Mouse (Mus musculus) T-helper 17 cell (primary cell): Measurements from ENCODE around the gene Gm6583.

Source experiments
- in situ Hi-C, 2 experiments: fragments of 300-600 bp; cut with MboI, MseI; formaldehyde crosslinking; loops; 1 replicate in 1 of 2; 2 replicates in 1 of 2; pipeline ENCODE4 v1.15.1; 2025; ENCODE audit warnings: high pct_unique_total_duplicates in 2 of 2

Gene Gm6583

DNA sequence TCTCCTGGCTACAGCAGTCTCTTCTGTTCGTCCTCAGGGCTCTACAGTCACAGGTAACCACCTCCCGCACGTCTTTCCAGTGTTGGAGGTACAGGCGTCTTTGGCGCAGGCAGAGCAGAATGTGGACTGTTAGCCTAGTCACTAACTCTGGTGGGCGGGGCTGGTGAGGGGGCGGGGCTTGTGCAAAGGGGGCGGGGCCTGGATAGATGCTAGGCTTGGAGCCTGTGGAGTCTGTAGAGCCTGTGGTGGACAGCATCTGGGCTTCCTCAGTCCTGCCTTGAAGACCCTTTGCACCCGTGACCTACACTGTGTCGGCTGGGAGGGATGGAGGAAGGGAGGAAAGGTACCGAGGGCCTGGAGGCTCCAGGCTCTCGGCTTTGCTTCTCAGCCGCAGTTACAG lies at the start of gene Gm6583:
TSS of gene Gm6583 (minus strand) at position 124 of the 400 bp plus-strand sequence.
- in situ Hi-C loops, result no loop called here

DNA sequence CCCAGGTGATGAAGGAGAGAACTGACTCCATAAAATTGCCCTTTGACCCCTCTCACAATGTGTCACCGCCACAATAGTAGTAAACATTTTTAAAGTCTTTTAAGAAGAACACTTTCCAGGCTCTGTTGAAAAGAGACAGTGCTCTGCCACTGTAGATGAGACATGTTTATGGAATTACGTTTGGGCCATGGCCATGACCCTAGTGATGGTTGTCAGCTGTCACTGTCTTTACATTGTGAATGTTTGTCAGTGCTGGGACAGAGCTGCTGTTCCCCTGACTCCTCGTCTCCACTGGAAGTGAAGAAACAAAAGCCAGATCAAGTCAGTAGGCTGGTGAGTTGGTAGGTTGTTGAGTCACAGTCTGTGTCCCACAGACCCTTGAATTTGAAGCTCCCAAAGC lies 46.6 kb upstream of the Gm6583 start:
- in situ Hi-C loops, result no loop called here

DNA sequence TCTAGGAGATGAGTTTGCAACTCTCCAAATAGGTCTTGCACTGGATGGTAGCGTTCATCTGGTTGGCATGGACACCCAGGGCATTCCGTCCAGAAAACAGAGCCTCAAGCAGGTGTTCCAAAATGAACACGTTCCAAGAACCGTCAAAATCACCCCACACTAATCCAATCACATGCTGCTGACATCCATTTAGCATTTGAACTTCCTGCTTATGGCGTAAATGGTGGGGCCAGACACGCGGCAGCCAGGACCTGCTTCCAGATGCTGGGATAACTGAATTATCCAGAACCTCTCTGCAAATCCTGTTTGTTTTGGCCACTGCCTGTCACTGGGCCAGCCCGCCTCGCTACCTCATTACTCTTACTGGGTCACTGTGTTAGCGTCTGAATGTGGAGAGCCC lies 43.5 kb upstream of the Gm6583 start:
- in situ Hi-C loops, result no loop called here

DNA sequence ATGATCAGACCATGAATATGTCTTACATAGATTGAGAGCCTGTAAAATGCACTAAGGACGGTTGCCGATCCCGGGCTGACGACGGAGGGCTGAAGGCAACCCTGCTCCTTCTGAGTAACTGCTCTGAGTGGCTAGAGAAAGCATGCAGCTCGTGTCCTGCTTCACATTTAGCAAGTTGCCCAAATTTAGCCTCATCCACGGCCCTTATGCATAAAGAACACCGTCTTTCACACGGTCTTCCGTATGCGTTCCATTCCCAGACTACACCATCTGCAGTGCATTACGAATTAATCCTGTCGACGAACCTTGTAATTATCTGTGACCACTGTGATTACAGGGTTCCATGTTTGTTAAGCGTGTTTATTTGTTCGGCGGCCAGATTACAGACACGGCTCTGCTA lies 40.2 kb upstream of the Gm6583 start:
- in situ Hi-C loops, result no loop called here

DNA sequence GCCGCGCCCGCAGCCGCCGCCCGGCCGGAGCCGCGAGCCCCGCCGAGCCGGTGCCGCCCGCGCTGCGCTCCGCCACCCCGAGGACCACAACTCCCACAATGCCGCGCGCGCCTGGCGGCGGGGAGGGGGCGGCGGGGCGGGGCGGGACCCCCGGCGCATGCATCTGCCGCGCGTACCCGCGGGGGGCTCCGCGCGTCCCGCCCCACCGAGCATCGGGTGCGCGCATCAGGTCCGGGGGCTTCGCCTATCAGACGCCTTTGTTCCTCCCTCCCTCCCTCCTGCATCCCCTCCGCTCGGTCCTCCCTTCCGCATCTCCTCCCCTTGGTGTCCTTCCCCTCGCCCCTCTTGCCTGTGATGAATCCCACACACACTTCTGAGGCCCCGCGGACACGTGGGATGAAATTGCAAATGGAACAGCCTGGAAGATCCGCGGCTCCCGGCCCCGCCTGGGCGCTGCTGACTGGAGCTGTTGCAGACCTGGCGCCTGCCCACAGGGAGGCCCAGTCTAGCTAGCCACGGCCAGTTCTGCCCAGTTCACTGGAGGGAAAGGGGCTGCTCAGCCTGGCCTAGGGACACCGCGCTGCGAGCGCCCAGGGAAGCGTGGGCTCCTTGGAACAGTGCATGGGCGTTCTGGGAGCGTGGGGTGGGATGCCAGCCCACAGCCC lies 39.1 kb upstream of the Gm6583 start, which contains the start of gene Asphd2:
TSS of gene Asphd2 (minus strand) at position 88 of the 665 bp plus-strand sequence.
- in situ Hi-C loops, result no loop called here

DNA sequence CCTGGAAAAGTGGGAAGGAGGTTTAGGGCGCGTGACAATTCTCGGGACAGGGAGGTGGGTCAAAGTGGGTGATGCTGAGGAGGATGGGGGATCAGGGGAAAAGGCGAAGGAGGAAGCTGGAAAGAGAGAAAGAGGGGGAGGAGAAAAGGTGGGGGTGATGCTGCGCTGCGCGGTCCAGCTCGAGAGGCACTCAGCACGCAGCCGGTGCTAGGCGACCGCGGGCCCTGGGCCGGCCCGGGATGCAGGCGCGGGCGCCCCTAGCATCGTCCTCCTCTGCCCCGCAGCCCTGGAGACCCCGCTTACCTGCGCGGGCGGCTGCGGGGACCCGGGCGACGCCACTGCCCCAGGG lies 38.6 kb upstream of the Gm6583 start:
- in situ Hi-C loops, result no loop called here

DNA sequence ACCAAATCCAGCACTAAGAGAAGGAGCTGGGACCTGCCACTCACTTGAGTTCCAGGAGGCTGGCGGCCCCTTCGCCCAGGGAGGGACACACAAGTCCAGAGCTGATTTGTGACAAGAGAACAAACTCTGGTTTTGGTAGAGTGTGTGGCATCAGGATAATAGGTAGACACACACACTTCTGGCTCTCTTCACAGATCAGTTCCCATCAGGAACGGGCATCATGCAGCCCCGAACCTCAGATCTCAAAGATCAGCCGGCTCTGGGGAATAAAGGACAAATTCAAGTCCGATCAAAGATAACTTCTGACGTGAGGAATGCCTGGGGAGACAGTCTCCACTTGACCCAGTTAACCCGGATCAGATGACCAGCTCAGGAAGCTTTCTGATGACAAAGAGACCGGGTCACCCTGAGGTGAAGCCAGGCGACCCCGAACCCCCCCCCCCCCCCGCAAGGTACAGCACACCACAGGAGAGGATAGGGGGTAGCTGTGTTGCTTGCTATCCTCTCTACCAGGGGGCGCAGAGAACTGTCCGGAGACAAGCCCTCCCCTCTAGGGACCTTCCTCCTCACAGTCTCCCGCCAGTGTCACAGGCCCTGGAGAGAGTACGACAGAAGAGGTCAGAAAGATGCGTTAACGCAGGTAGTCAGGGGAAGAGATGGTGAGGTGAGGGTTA lies 38.0 kb upstream of the Gm6583 start:
- in situ Hi-C loops, result no loop called here

DNA sequence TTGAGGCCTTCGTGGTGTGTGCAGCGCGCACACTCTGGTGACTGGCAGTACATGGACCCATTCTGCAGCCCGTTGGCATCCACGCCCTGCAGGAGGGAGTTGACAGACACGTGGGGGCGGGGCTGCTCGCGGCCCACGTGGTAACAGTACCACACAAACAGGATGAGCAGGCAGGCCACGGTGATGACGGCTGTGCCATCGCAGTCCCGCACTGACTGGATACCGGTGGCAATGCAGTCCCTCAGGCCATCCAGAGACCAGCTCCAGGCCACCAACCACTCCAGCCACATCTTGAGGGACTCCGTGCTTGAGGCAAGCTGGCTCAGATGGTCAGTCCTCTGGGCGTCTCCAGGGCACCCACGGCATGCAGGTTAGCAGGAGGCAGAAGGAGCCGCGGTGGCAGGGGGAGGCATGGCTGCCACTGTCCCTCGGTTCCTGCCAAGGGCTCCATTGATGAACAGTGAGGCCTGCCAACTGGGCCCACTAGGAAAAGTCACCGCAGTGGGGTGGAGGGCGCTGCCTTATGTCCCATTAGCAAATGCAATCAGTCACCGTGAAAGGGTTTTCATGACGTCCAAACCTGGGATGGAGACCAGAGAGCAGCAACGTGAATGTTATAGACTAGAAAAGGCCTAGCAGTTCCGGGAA lies 36.0 kb upstream of the Gm6583 start:
- in situ Hi-C loops, result no loop called here

DNA sequence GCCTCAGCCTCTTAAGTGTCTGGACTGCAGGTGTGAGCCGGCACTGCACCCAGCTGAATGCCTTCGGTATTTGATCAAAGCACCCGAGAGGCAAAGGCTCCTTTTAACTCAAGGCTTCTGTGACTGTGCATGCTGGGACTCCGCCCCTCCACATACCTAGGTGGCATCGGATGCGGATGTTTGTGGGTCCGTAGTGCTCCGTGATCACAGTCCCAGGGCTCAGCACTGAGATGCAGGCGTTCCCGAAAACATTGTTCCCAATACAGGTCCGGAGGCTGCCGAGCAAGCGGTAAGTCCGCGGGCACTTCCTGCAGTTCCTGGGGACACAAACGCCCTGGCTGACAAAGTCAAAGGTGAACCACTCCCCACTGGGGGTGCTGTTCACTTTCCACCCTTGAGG lies 35.2 kb upstream of the Gm6583 start:
- in situ Hi-C loops, result no loop called here

DNA sequence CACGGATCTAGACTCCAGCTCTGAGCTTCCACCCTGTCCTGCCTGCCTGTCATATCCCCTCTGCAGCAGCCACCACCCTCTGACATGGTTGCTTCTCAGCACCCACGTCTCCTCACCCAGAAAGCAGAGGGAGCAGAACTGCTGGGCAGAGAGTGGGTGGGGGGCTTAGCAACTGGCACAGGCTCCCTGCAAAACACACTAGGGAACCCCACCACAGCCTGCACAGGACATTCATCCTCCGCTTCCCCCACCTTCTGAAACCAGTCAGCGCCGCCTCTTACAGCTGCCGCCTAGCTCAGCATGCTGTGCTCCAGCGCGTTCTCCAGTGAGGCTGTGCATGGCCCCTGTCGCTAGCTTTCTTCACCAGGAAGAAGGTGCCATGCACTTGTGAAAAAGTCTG lies 33.5 kb upstream of the Gm6583 start:
- in situ Hi-C loops, result no loop called here

DNA sequence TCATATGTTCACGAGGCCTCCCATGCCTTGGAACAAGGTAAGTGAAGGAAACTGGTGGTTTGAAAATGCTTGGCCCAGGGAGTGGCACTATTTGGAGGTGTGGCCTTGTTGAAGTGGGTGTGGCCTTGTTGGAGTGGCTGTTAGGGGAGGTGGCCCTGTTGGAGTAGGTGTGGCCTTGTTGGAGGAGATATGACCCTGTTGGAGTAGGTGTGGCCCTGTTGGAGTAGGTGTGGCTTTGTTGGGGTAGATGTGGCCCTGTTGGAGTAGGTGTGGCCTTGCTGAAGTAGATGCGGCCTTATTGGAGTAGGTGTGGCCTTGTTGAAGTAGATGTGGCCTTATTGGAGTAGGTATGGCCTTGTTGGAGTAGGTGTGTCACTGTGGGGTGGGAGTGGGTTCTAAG lies 30.1 kb upstream of the Gm6583 start:
- in situ Hi-C loops, result no loop called here

DNA sequence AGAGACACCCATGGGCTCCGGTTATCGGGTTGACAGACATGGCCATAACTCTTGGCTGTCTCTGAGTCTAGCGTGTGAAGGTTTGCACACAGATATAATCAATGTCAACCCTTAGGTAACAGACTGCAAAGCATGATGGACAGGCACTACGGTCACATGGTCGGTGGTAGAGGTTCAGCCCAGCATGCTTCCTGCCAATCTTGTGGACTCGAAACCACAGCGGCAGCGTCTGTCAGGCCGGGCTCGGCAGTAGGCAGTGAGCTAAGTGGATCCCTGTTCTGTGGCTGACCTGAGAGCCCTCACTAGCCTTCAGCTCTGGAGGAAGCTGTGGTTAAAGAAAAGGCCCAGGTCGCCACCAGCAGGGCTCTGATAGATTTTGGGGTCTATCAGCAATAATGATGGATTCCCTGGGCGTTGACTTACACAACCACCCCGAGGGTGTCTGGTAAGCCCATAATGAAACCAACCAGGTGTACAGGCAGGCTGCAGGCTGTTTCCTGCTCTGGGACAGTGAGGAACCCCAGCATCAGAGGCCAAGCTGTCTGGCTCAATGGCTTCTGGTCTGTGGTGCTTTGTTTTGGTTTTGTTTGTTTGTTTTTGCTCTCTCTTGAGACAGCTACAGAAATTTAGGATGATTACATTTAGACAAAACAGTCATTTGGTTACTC lies 29.1 kb upstream of the Gm6583 start:
- in situ Hi-C loops, result no loop called here

DNA sequence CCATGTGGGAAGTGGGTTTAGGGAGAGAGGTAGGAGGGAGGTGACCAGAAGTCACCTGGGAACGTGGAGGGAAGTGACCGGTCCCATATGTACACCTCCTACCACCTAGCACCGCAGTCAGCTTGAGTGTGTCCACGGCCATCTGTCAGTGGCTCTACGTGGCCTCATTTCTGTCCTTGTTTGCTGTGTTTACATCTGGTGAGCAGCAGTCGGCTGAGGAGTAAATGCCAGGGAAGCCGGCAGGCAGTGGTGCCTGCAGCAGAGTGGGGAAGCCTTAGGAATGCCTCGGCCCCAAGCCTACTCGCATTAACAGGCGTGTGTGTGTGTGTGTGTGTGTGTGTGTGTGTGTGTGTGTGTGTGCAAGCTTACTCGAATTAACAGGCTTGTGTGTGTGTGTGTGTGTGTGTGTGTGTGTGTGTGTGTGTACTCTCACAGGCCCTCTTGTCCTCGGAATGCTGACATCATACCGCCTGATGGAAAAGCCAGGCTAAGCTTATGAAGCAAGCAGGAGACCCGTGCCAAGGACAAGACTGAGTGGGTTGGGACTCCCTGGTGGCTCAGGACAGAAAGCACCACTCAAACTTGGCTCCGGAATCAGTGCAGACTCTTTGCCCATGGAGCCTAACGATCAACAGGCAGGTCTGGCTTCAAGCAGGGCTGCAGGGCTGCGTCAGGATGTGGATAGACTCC lies 27.0 kb upstream of the Gm6583 start:
- in situ Hi-C loops, result no loop called here

DNA sequence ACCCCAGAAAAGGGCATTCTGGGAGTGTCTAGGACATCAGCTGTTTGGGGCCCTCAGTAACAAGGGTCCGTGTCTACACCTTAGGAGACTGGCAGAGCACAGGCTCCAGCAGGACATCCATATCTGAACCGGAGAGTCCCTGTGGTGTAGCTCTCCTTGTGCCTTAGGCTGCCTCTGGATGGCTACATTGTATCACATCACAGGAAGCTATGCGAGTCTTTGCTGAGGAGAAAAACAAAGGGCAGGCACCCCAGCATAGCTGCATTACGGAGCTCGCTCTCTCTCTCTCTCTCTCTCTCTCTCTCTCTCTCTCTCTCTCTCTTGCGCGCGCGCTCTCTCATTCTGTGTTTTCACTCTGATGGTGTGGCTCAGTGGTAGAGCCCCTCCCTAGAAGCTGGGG lies 26.2 kb upstream of the Gm6583 start:
- in situ Hi-C loops, result no loop called here

DNA sequence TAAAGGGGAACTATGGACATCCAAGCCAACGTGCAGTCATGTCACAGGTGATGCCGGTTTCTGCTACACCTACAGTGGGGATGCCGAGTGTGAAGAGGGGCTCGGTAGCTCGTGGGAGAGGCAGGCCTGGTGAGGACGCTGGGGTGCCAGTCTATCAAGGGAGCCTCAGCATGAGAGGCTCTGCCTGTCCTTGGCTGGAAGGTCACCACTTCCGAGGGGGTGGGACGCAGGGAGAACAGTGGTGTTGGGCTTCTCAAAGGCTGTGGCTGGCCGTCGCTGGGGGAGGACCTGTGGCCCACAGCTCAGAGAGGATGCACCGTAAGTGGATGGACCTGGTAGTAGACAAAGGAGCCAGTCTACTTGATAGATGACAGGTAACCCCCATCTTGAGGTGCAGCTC lies 25.3 kb upstream of the Gm6583 start:
- in situ Hi-C loops, result no loop called here

DNA sequence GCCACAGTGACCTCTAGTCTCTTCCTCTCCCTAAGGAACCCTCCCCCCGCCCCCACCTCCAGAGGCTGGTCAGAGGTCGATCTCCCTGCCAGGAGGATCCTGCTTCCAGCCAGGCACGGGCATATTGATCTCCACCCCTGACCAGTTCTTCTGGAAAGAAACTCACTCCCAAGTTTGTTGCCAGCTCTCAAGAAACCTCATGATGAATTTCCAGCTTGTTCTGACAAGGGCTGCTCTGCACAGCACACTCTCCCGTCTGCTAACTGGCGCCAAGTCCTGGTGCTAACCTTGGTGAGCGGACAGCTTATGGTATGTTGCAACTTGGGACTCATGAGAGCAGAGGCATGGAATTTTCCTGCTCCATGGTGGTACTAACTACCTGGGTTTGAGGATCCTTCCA lies 22.9 kb upstream of the Gm6583 start:
- in situ Hi-C loops, result no loop called here

DNA sequence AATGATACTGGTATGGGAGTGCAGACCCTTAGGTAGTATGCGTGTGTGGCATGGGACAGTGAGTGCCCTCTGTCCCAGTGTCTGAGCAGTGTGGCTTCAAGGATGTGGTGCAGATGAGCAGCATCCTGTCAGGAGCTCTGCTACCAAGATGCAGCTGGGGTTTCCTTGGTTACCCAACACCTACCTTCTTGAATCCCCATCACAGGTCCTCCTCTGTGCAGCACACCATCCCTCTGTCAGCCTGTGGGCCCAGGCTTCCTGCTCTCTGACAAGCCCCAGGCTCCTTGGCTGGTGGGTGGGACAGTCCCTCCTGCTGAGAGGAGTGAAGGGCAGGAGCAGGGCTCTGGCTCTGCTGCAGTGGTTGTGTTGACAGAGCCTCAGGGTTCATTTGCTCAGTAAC lies 21.5 kb upstream of the Gm6583 start:
- in situ Hi-C loops, result no loop called here

DNA sequence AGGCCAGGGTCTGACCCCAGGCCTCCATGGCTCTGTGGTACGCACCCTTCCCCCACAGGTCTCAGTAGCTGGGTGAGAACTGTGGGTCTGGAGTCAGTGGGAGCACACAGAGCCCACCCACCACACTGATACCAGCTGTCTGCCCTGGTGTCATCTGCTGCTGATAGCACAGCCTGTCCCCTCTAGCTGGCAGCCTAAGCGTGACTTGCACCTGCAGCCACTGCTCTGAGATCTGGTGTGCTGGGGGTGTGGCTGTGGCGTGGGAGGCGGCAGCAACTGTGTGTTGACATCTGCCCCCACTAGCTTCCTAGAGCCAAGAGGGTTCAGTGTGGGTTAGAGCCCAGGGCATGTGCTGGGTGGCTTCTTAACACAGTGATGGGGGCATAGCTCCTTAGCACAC lies 20.3 kb upstream of the Gm6583 start:
- in situ Hi-C loops, result no loop called here

DNA sequence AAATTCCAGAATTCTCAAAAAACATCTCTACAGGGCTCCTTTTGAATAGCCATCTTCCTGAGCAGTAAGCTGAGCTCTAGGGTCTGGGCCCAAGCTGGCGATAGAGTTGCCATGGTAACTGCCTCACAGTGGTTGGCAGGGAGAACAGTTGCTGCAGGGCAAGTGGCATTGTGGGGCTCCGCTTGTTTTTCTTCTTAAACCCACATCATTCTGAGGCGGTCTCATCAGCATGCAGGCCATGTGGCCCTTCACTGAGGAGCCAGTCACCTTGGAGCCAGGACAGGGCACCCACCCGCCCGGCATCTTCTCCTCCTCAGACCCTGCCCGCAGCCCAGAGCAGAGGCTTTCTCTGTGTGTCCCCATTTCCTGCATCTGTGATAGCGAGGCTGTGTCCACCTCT lies 16.1 kb upstream of the Gm6583 start:
- in situ Hi-C loops, result no loop called here

DNA sequence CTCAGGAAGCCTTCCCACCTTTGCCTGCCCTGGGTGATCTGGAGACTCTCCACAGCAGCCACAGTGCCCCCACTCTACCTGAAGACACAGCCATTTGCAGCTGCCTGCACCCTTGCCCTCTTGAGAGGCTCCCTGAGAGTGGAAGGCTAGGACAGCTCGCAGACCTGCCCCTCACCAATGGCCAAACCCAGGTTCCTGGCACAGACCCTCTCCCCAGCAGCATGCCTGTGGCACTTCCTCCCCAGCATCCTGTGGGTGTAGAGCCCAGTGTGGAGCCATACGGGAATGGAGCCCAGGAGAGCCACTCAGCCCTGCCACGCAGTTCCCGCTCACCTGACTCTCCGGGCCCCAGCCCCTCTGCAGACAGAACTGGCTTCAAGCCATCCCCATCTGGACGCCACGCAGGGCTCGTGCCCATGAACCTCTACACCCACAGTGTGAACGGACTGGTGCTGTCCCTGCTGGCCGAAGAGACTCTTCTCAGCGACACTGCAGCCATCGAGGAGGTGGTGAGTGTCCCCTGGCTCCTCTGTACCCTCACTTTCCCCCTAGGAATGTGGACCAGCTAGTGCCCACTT lies 14.5 kb upstream of the Gm6583 start:
- in situ Hi-C loops, result no loop called here

DNA sequence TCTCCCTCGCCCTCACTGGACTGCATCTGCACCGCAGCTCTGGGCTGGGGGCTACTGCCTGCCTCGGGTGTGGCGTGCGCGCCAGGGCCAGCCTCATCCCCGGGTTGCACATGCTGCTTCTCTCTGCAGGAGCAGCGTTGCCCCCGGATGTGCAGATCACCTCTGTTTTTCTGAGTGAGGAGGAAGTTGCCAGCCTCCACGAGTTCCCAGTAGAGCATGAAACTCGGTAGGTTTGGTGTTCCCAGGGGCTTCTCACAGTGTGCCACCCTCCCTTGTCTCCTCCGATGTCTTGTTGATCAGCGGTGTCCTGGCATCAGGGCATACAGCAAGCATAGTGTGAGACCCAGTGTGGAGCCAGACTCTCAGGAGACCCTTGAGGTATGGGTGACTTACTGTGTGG lies 13.5 kb upstream of the Gm6583 start:
- in situ Hi-C loops, result loop anchor here in 1 of 2 experiments (10.0 kb wide), 1 partner anchor 435 kb away; no protein-coding TSS in a partner anchor
